Mouse (Mus musculus) spleen, adult 2 months (tissue): ENCODE results near the gene Ngdn. TPM values are rescaled to one million over a fixed set of nuclear protein-coding genes. Genes with fewer than 3 reads are reported as not detected.

Experiments used
- DNase-seq, 2 experiments: peaks; one replicate each; pipeline versions ENCODE4 v3.0.0 to v3.0.0-alpha.2; 2012 to 2021; ENCODE audit warnings: low spot score in 2 of 2, low read depth in 1 of 2
- H3K27ac ChIP-seq: fragments of 200-500 bp; 2 replicates; pipeline ENCODE4 v1.5.1; 2012; ENCODE audit warnings: low read length, inconsistent platforms; ENCODE audit not compliant: insufficient read depth
- H3K27me3 ChIP-seq: fragments of 200-500 bp; 2 replicates; pipeline ENCODE4 v1.6.1; 2012; ENCODE audit warnings: mild to moderate bottlenecking, moderate library complexity, low read length, inconsistent platforms; ENCODE audit not compliant: control insufficient read depth, insufficient read depth
- H3K36me3 ChIP-seq: fragments of 200-500 bp; 2 replicates; pipeline ENCODE4 v1.6.1; 2012; ENCODE audit warnings: mild to moderate bottlenecking, low read length, inconsistent platforms; ENCODE audit not compliant: control insufficient read depth, insufficient read depth
- H3K4me1 ChIP-seq: fragments of 200-500 bp; 2 replicates; pipeline ENCODE4 v1.6.1; 2011; ENCODE audit warnings: inconsistent platforms; ENCODE audit not compliant: control insufficient read depth, insufficient read depth, insufficient read length
- H3K4me3 ChIP-seq: fragments of 200-500 bp; 2 replicates; pipeline ENCODE4 v1.5.1; 2011; ENCODE audit warnings: mild to moderate bottlenecking, inconsistent platforms; ENCODE audit not compliant: insufficient read depth, insufficient read length; ENCODE audit errors: extremely low read depth
- CTCF ChIP-seq: fragments of 200-500 bp; IDR thresholded peaks from 2 replicates; pipeline ENCODE4 v1.5.1; 2011; ENCODE audit warnings: mild to moderate bottlenecking, inconsistent platforms; ENCODE audit not compliant: insufficient read depth, insufficient read length, insufficient replicate concordance; ENCODE audit errors: extremely low read depth
- POLR2A ChIP-seq: fragments of 200-500 bp; IDR thresholded peaks from 2 replicates; pipeline ENCODE4 v1.6.1; 2011; ENCODE audit warnings: low read depth, low read length, inconsistent platforms
- WGBS: fragments of 180-500 bp; shearing (Covaris S2); methylation state at CpG from one replicate; pipeline ENCODE4 v1.1.7; 2018; 5-methylcytosine and 5-hydroxymethylcytosine counted together
- polyA plus RNA-seq: library from polyadenylated mRNA; depleted of rRNA; stranded (reverse); fragments of >200 nt; gene quantifications from 2 replicates; pipeline ENCODE4 v1.2.3, GENCODE M21; 2012; rRNA removed

Ngdn gene
- polyA plus RNA-seq, 1 experiment: 10.4 TPM

DNA sequence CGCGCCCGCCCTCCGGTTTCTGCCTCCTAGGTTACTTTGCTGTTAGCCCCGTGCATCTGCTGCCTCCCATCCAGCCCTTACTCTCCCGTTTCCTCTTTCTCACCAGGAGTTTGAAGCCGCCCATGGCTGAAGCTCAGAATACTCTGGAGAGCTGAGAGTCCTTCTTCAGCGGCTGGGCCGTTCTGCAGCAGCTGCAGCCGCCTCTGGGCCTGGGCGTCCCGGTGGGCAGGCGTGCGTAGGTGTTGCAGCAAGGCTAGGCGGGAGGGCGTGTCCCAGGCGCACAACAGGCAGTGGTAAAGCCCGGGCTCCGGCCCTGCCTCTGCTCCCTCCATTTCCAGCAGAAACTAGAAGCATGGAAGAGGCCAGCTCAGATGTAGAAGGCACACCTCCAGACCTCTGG is 56.5 kb downstream of the Ngdn start:
- Histone ChIP-seq H3K27ac (no peak overlapping the region), H3K27me3 (no peaks in the 10 kb centered on the region), H3K4me3 (no peak overlapping the region), H3K4me1 (no peaks in the 10 kb centered on the region), H3K36me3 (peaks cover 3% of the 10 kb centered on the region; the same call in 1 of the 2 replicates)
- 80% methylated on average over 19 of the region's 19 CpGs for WGBS
- TF ChIP-seq POLR2A (no peak), CTCF (no peak)
- no peak for DNase-seq

Other genes with a start within 250 kb of the Ngdn start
- gene Slc7a8, start 233.5 kb upstream of the Ngdn start, polyA plus RNA-seq: 10.8 and 13.3 TPM in 2 replicates
- gene Rnf212b, start 201.3 kb upstream of the Ngdn start, polyA plus RNA-seq: not detected in 2 replicates
- gene Homez, start 144.5 kb upstream of the Ngdn start, polyA plus RNA-seq: 2.8 and 4.1 TPM in 2 replicates
- 6.3 and 10.7 TPM in 2 replicates for gene Ppp1r3e, start 137.9 kb upstream of the Ngdn start, polyA plus RNA-seq
- 16.6 and 16.9 TPM in 2 replicates for gene Bcl2l2, start 132.1 kb upstream of the Ngdn start, polyA plus RNA-seq
- gene Gm20521, start 132.0 kb upstream of the Ngdn start, polyA plus RNA-seq: 3.1 TPM in 1 of 2 replicates, not detected in the other
- 73.3 and 76.7 TPM in 2 replicates for gene Pabpn1, start 123.0 kb upstream of the Ngdn start, polyA plus RNA-seq
- 18.5 and 18.9 TPM in 2 replicates for gene Slc22a17, start 102.3 kb upstream of the Ngdn start, polyA plus RNA-seq
- 2.4 and 3.7 TPM in 2 replicates for gene Efs, start 89.3 kb upstream of the Ngdn start, polyA plus RNA-seq
- gene Il25, start 82.8 kb upstream of the Ngdn start, polyA plus RNA-seq: not detected in 2 replicates
- gene Cmtm5, start 79.2 kb upstream of the Ngdn start, polyA plus RNA-seq: 0.14 TPM in 1 of 2 replicates, not detected in the other
- 0.02 and 0.61 TPM in 2 replicates for gene Myh6, start 48.5 kb upstream of the Ngdn start, polyA plus RNA-seq
- not detected in 2 replicates for gene Gm17428, start 38.5 kb upstream of the Ngdn start, polyA plus RNA-seq
- gene Myh7, start 20.8 kb upstream of the Ngdn start, polyA plus RNA-seq: not detected in 2 replicates
- 4.2 and 4.5 TPM in 2 replicates for gene Zfhx2, start 76.9 kb downstream of the Ngdn start, polyA plus RNA-seq
- 4.1 and 4.4 TPM in 2 replicates for gene Thtpa, start 79.3 kb downstream of the Ngdn start, polyA plus RNA-seq
- gene Ap1g2, start 91.1 kb downstream of the Ngdn start, polyA plus RNA-seq: 64.9 and 77.2 TPM in 2 replicates
- 0.33 and 0.50 TPM in 2 replicates for gene Jph4, start 101.5 kb downstream of the Ngdn start, polyA plus RNA-seq
- not detected in 2 replicates for gene Dhrs2, start 206.6 kb downstream of the Ngdn start, polyA plus RNA-seq